Mouse (Mus musculus): ENCODE measurements around the gene Prmt8. TPM values are rescaled to one million over a fixed set of nuclear protein-coding genes. Genes with fewer than 3 reads are reported as not detected.

Prmt8 gene
- polyA plus RNA-seq, 1 experiment from 2014 or later, result 1.3 TPM

- no peak overlapping the region for H3K4me3 ChIP-seq (ENCODE audit: low read depth, low read length)
- H3K4me1 ChIP-seq (ENCODE audit: control insufficient read depth, insufficient read depth, low read length), result peaks cover 9% of the 10 kb centered on the region; the same call in 1 of the 2 replicates
- H3K9ac ChIP-seq (ENCODE audit: low read depth, low read length), result no peak overlapping the region
- H3K27me3 ChIP-seq (replicated peaks; ENCODE audit: control insufficient read depth, insufficient read depth, low read length), result no peaks in the 10 kb centered on the region
- no peak overlapping the region for H3K27ac ChIP-seq (replicated peaks; ENCODE audit: low read depth, low read length)
- no peak overlapping the region for H3K4me2 ChIP-seq (ENCODE audit: low read depth, low read length)
- no peaks in the 10 kb centered on the region for H3K9me3 ChIP-seq (ENCODE audit: control insufficient read depth, low read length)
- DNase-seq (ENCODE audit: low spot score) (no peak), ATAC-seq (ENCODE audit: low read depth) (no peak)
- WGBS, result 88% methylated on average over 9 of the region's 9 CpGs
- H3K36me3 ChIP-seq (ENCODE audit: control insufficient read depth, insufficient read depth, low read length), result no peaks in the 10 kb centered on the region
Observed at GRCm38 (mm10) chr6:127751499-127751898, 17.8 kb downstream of the Prmt8 start.

GRCm38 (mm10) chr6:127748793-127749192, 20.5 kb downstream of the Prmt8 start:
- 77% methylated on average over 8 of the region's 8 CpGs for WGBS
- H3K4me3 ChIP-seq (ENCODE audit: low read depth, low read length), result no peak overlapping the region
- H3K27ac ChIP-seq (replicated peaks; ENCODE audit: low read depth, low read length), result no peak overlapping the region

GRCm38 (mm10) chr6:127742290-127742689, 27.0 kb downstream of the Prmt8 start:
- no peak overlapping the region for H3K9ac ChIP-seq (ENCODE audit: low read depth, low read length)
- H3K36me3 ChIP-seq (ENCODE audit: control insufficient read depth, insufficient read depth, low read length), result no peaks in the 10 kb centered on the region
- H3K4me3 ChIP-seq (ENCODE audit: low read depth, low read length), result no peak overlapping the region
- H3K27ac ChIP-seq (replicated peaks; ENCODE audit: low read depth, low read length), result no peak overlapping the region
- no peaks in the 10 kb centered on the region for H3K4me1 ChIP-seq (ENCODE audit: control insufficient read depth, insufficient read depth, low read length)
- no peak for DNase-seq (ENCODE audit: low spot score)
- WGBS, result 81% methylated on average over 11 of the region's 12 CpGs
- H3K27me3 ChIP-seq (replicated peaks; ENCODE audit: control insufficient read depth, insufficient read depth, low read length), result no peaks in the 10 kb centered on the region
- no peak overlapping the region for H3K4me2 ChIP-seq (ENCODE audit: low read depth, low read length)
- no peak for ATAC-seq (ENCODE audit: low read depth)
- no peaks in the 10 kb centered on the region for H3K9me3 ChIP-seq (ENCODE audit: control insufficient read depth, low read length)

More at GRCm38 (mm10) chr6:127748793-127749192, 20.5 kb downstream of the Prmt8 start:
- peaks cover 9% of the 10 kb centered on the region; the same call in 1 of the 2 replicates for H3K4me1 ChIP-seq (ENCODE audit: control insufficient read depth, insufficient read depth, low read length)
- ATAC-seq (ENCODE audit: low read depth) (no peak), DNase-seq (ENCODE audit: low spot score) (no peak)
- no peaks in the 10 kb centered on the region for H3K9me3 ChIP-seq (ENCODE audit: control insufficient read depth, low read length)
- H3K9ac ChIP-seq (ENCODE audit: low read depth, low read length), result no peak overlapping the region
- H3K36me3 ChIP-seq (ENCODE audit: control insufficient read depth, insufficient read depth, low read length), result no peaks in the 10 kb centered on the region
- H3K4me2 ChIP-seq (ENCODE audit: low read depth, low read length), result no peak overlapping the region
- no peaks in the 10 kb centered on the region for H3K27me3 ChIP-seq (replicated peaks; ENCODE audit: control insufficient read depth, insufficient read depth, low read length)

- Histone ChIP-seq H3K4me2 (ENCODE audit: low read depth, low read length) (no peak overlapping the region), H3K9me3 (ENCODE audit: control insufficient read depth, low read length) (no peaks in the 10 kb centered on the region), H3K9ac (ENCODE audit: low read depth, low read length) (no peak overlapping the region), H3K27me3 (replicated peaks; ENCODE audit: control insufficient read depth, insufficient read depth, low read length) (0 out of 2 replicates have a peak, but pooled peaks cover 5% of the 10 kb centered on the region), H3K4me1 (ENCODE audit: control insufficient read depth, insufficient read depth, low read length) (no peaks in the 10 kb centered on the region), H3K27ac (replicated peaks; ENCODE audit: low read depth, low read length) (no peak overlapping the region), H3K36me3 (ENCODE audit: control insufficient read depth, insufficient read depth, low read length) (no peaks in the 10 kb centered on the region), H3K4me3 (ENCODE audit: low read depth, low read length) (no peak overlapping the region)
- ATAC-seq (ENCODE audit: low read depth) (no peak), DNase-seq (ENCODE audit: low spot score) (no peak)
- 81% methylated on average over 6 of the region's 6 CpGs for WGBS
Observed at GRCm38 (mm10) chr6:127741162-127741561, 28.1 kb downstream of the Prmt8 start.

- H3K4me3 ChIP-seq (ENCODE audit: low read depth, low read length), result no peak overlapping the region
- ATAC-seq (ENCODE audit: low read depth), result no peak
- 80% methylated on average over 9 of the region's 9 CpGs for whole genome bisulfite sequencing
- H3K36me3 ChIP-seq (ENCODE audit: control insufficient read depth, insufficient read depth, low read length), result no peaks in the 10 kb centered on the region
- no peak for DNase-seq (ENCODE audit: low spot score)
- H3K4me2 ChIP-seq (ENCODE audit: low read depth, low read length), result no peak overlapping the region
- 0 out of 2 replicates have a peak, but pooled peaks cover 6% of the 10 kb centered on the region for H3K27me3 ChIP-seq (replicated peaks; ENCODE audit: control insufficient read depth, insufficient read depth, low read length)
- H3K9me3 ChIP-seq (ENCODE audit: control insufficient read depth, low read length), result no peaks in the 10 kb centered on the region
- no peaks in the 10 kb centered on the region for H3K4me1 ChIP-seq (ENCODE audit: control insufficient read depth, insufficient read depth, low read length)
- H3K27ac ChIP-seq (replicated peaks; ENCODE audit: low read depth, low read length), result no peak overlapping the region
- no peak overlapping the region for H3K9ac ChIP-seq (ENCODE audit: low read depth, low read length)
Observed at GRCm38 (mm10) chr6:127740711-127741110, 28.6 kb downstream of the Prmt8 start.

GRCm38 (mm10) chr6:127739921-127740320, 29.4 kb downstream of the Prmt8 start:
- Histone ChIP-seq H3K27me3 (replicated peaks; ENCODE audit: control insufficient read depth, insufficient read depth, low read length) (0 out of 2 replicates have a peak, but pooled peaks cover 6% of the 10 kb centered on the region), H3K36me3 (ENCODE audit: control insufficient read depth, insufficient read depth, low read length) (no peaks in the 10 kb centered on the region), H3K4me2 (ENCODE audit: low read depth, low read length) (no peak overlapping the region), H3K4me3 (ENCODE audit: low read depth, low read length) (no peak overlapping the region), H3K9me3 (ENCODE audit: control insufficient read depth, low read length) (no peaks in the 10 kb centered on the region), H3K27ac (replicated peaks; ENCODE audit: low read depth, low read length) (no peak overlapping the region), H3K4me1 (ENCODE audit: control insufficient read depth, insufficient read depth, low read length) (no peaks in the 10 kb centered on the region), H3K9ac (ENCODE audit: low read depth, low read length) (no peak overlapping the region)
- ATAC-seq (ENCODE audit: low read depth) (no peak), DNase-seq (ENCODE audit: low spot score) (no peak)
- 76% methylated on average over 5 of the region's 5 CpGs for WGBS

- Histone ChIP-seq H3K9me3 (ENCODE audit: control insufficient read depth, low read length) (no peaks in the 10 kb centered on the region), H3K4me3 (ENCODE audit: low read depth, low read length) (no peak overlapping the region), H3K27ac (replicated peaks; ENCODE audit: low read depth, low read length) (no peak overlapping the region), H3K27me3 (replicated peaks; ENCODE audit: control insufficient read depth, insufficient read depth, low read length) (0 out of 2 replicates have a peak, but pooled peaks cover 6% of the 10 kb centered on the region), H3K4me1 (ENCODE audit: control insufficient read depth, insufficient read depth, low read length) (no peaks in the 10 kb centered on the region), H3K9ac (ENCODE audit: low read depth, low read length) (no peak overlapping the region), H3K4me2 (ENCODE audit: low read depth, low read length) (no peak overlapping the region), H3K36me3 (ENCODE audit: control insufficient read depth, insufficient read depth, low read length) (no peaks in the 10 kb centered on the region)
- 57% methylated on average over 13 of the region's 13 CpGs for WGBS
- ATAC-seq (ENCODE audit: low read depth), result no peak
- no peak for DNase-seq (ENCODE audit: low spot score)
Observed at GRCm38 (mm10) chr6:127735130-127735981, 33.9 kb downstream of the Prmt8 start.

GRCm38 (mm10) chr6:127723126-127723525, 46.1 kb downstream of the Prmt8 start:
- no peak for ATAC-seq (ENCODE audit: low read depth)
- DNase-seq (ENCODE audit: low spot score), result no peak
- H3K9me3 ChIP-seq (ENCODE audit: control insufficient read depth, low read length), result no peaks in the 10 kb centered on the region
- 51% methylated on average over 8 of the region's 8 CpGs for WGBS
- no peak overlapping the region for H3K4me3 ChIP-seq (ENCODE audit: low read depth, low read length)
- H3K4me1 ChIP-seq (ENCODE audit: control insufficient read depth, insufficient read depth, low read length), result no peaks in the 10 kb centered on the region
- H3K4me2 ChIP-seq (ENCODE audit: low read depth, low read length), result no peak overlapping the region
- no peak overlapping the region for H3K9ac ChIP-seq (ENCODE audit: low read depth, low read length)
- H3K36me3 ChIP-seq (ENCODE audit: control insufficient read depth, insufficient read depth, low read length), result no peaks in the 10 kb centered on the region
- H3K27me3 ChIP-seq (replicated peaks; ENCODE audit: control insufficient read depth, insufficient read depth, low read length), result no peaks in the 10 kb centered on the region
- no peak overlapping the region for H3K27ac ChIP-seq (replicated peaks; ENCODE audit: low read depth, low read length)

GRCm38 (mm10) chr6:127719875-127720274, 49.4 kb downstream of the Prmt8 start:
- ATAC-seq (ENCODE audit: low read depth), result no peak
- 89% methylated on average over 14 of the region's 14 CpGs for WGBS

More at GRCm38 (mm10) chr6:127719875-127720274, 49.4 kb downstream of the Prmt8 start:
- Histone ChIP-seq H3K4me1 (ENCODE audit: control insufficient read depth, insufficient read depth, low read length) (0 out of 2 replicates have a peak, but pooled peaks cover 7% of the 10 kb centered on the region), H3K4me3 (ENCODE audit: low read depth, low read length) (no peak overlapping the region), H3K36me3 (ENCODE audit: control insufficient read depth, insufficient read depth, low read length) (no peaks in the 10 kb centered on the region), H3K27me3 (replicated peaks; ENCODE audit: control insufficient read depth, insufficient read depth, low read length) (no peaks in the 10 kb centered on the region), H3K4me2 (ENCODE audit: low read depth, low read length) (no peak overlapping the region), H3K27ac (replicated peaks; ENCODE audit: low read depth, low read length) (no peak overlapping the region), H3K9me3 (ENCODE audit: control insufficient read depth, low read length) (no peaks in the 10 kb centered on the region), H3K9ac (ENCODE audit: low read depth, low read length) (no peak overlapping the region)
- no peak for DNase-seq (ENCODE audit: low spot score)
